Mouse (Mus musculus): Measurements from ENCODE around the gene Rac1.

DNA sequence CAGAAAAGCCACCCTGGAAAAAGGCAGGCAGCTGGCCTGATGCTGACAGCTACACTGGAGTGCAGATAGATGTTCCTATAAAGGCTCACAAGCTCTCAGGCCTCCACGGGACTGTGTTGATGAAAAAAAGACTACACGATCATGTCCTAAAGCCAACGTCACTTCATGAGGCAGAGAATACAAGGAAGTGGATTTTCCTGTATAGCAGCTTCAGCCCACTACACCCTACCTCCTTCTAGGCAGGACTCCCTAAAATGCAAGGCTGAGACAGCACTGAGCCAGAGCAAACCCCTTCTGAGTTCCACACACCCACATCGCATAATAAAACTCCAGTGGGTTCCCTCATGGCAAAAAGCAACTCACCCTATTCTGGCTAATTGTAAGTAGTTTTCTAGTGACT is 16.3 kb downstream of the Rac1 start:
- TF ChIP-seq CTCF (IDR thresholded peaks at IDR 0.05; ENCODE audit: control insufficient read depth, insufficient read depth, insufficient replicate concordance, low read depth, low read length): no peak
- no peak for TF ChIP-seq POLR2A (IDR thresholded peaks at IDR 0.05; ENCODE audit: control insufficient read depth, low read depth, low read length)
